Mouse (Mus musculus): ENCODE results near the gene Neurog3.
A peak's percentile ranks its signal among the peaks of the same experiment; 100 is the strongest.

Gene Neurog3

GRCm38 (mm10) chr10:62138040-62138439 lies 5.2 kb downstream of the Neurog3 start:
- no peak for DNase-seq

GRCm38 (mm10) chr10:62143820-62144219 lies 10.9 kb downstream of the Neurog3 start, which contains the start of gene Fam241b:
Gene Fam241b (minus strand): TSS chr10:62143920.
- DNase-seq = no peak

- DNase-seq = no peak
These were observed 13.1 kb downstream of the Neurog3 start for GRCm38 (mm10) chr10:62145957-62146356.

- DNase-seq = no peak
These were observed 14.8 kb downstream of the Neurog3 start for GRCm38 (mm10) chr10:62147466-62148248.

- no peak for DNase-seq
These were observed 17.0 kb downstream of the Neurog3 start for GRCm38 (mm10) chr10:62149929-62150328.

DNA sequence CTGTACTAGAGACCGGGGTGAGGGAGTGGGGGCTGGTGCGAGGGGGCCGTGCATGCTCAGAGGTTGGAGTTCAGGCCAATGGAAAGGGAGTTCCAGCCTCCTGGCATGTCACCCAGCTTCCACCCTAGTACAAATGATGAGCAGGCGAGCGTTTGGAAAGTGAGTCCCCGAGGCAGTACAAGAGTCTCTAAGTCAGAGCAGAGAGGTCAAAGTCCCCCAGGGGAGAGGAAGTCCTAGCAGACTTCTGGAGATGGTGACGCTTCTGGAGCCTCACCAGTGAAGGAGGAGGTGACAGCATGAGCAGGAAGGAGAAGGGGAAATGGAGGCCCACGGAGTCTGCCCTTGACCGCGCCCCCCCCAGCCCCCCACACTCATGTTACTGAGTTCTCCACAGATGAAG lies 29.5 kb downstream of the Neurog3 start:
- no peak for DNase-seq

DNA sequence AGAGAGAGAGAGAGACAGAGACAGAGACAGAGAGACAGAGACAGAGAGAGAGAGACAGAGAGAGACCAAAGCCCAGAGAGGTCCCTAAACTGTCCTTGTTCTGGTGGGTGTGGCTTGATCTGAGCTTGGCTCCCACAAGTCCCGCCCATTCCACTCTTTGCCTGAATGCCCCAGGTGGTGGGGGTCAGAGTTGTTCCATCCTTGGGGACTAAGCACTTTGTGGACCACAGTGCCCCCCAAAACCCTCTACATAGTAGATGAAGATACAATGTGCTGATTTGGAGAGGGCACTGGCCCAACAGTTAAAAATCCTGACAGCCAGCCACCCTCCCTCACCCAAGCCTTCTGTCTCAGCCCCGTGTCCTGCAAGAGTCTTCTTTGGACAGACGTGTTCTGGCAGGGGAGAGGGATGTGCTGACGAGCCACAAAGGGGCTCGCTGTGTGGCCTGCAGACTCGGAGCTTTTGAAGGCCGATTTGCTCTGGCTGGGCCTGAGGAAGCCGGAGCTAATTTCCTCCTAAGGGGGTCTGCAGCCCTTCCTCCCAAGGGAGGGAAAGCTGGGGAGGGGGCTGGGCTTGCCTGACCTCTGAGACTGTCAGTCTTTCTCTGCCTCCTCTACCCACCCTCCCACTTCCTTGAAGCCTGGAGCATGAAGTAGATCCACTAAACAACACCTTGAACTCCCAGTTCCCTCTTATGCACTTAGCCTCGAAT lies 40.1 kb downstream of the Neurog3 start:
- DNase-seq = no peak

DNA sequence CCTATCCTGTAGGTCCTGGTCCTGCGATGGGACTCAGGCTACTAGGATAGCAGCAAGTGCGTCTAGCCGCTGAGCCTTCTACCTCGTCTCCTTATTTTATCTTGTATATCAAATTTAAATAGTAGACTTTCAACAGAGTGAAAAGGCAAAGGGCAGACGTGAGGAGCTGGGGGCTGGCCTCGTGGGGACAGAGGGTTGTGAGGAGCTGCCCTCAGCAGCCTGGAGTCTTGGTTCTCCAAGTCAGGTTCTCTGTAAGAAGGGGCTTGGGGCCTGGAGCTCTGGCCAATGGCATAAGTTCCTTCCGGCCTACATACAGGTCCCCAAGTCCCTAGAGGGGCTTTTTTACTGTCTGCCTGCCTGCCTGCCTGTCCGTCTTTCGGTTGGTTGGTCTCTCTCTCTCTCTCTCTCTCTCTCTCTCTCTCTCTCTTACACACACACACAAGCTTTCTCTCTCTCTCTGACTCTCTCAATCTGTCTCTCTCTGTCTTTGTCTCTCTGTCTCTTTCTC lies 41.1 kb downstream of the Neurog3 start:
- no peak for DNase-seq

GRCm38 (mm10) chr10:62174533-62175313 lies 41.8 kb downstream of the Neurog3 start:
- DNase-seq = no peak

DNA sequence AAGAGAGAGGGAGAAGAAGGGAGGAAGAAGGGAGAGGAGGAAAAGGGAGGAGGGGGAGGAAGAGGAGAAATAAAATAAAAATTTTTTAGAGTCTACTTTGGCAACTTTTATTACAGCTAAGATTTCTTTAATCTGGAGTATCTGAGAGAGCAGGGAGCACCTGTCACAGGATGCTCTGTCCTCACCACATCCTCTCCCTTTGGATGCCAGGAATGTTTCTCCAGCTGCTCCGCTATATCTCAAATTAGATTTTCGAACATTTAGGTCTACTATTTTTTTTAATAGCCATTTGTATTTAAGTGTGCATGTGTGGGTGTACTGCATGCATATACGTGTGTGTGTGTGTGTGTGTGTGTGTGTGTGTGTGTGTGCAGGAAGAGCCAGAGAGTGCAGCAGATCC lies 47.1 kb downstream of the Neurog3 start:
- DNase-seq = no peak

DNA sequence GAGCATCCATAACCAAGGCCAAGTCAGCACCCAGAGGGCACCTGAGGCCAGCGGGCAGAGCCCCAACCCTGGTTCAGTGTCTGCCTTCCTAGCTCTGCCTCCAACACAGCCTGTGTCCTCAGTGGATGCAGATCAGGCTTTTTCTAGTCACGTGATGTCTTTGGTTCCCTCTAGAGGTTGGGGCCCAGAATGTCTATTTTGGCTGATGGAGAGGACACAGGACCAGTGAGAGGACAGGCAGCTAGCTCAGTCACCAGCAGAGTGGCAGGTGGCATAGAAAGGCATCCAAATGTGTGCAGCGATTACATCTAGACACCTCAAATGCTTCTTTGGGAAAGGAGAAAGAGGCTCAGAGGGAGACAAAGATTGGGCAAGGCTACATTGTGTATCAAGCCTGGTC lies 48.8 kb downstream of the Neurog3 start:
- DNase-seq = no peak

- no peak for DNase-seq
These were observed 49.7 kb downstream of the Neurog3 start for GRCm38 (mm10) chr10:62182471-62183014.

GRCm38 (mm10) chr10:62183053-62183452 lies 50.2 kb downstream of the Neurog3 start:
- DNase-seq = peak; percentile 89 to 93
